Mouse (Mus musculus) hindbrain, embryonic 16.5 days (tissue): Measurements from ENCODE around the gene Usp13. TPM values are rescaled to one million over a fixed set of nuclear protein-coding genes. Genes with fewer than 3 reads are reported as not detected.

Experiments
- ATAC-seq: fragments of 200-750 bp; cut with Nextera tagmentation; 2 replicates; pipeline ENCODE4 v1.8.0; 2017; ENCODE audit warnings: moderate TSS enrichment, moderate library complexity
- H3K27ac ChIP-seq: fragments of 300-500 bp; sonication (generic); 2 replicates; pipeline ENCODE4 v1.5.1; 2014; ENCODE audit warnings: low read depth, mild to moderate bottlenecking, control low read depth, low read length, moderate library complexity
- H3K27me3 ChIP-seq: fragments of 300-500 bp; sonication (generic); replicated peaks from 2 replicates; pipeline ENCODE4 v1.6.1; 2014; ENCODE audit warnings: low read length; ENCODE audit not compliant: control insufficient read depth, insufficient read depth
- H3K36me3 ChIP-seq: fragments of 300-500 bp; sonication (generic); 2 replicates; pipeline ENCODE4 v1.6.1; 2014; ENCODE audit warnings: mild to moderate bottlenecking, low read length, moderate library complexity, mixed read lengths; ENCODE audit not compliant: control insufficient read depth, insufficient read depth
- H3K4me1 ChIP-seq: fragments of 300-500 bp; sonication (generic); 2 replicates; pipeline ENCODE4 v1.6.1; 2014; ENCODE audit warnings: low read depth, low read length; ENCODE audit not compliant: control insufficient read depth, insufficient read depth
- H3K4me2 ChIP-seq: fragments of 300-500 bp; sonication (generic); 2 replicates; pipeline ENCODE4 v1.6.1; 2014; ENCODE audit warnings: mild to moderate bottlenecking, low read length, control low read depth, moderate library complexity
- H3K4me3 ChIP-seq: fragments of 300-500 bp; sonication (generic); 2 replicates; pipeline ENCODE4 v1.5.1; 2014; ENCODE audit warnings: mild to moderate bottlenecking, low read length, control low read depth, moderate library complexity
- H3K9ac ChIP-seq: fragments of 300-500 bp; sonication (generic); 2 replicates; pipeline ENCODE4 v1.6.1; 2014; ENCODE audit warnings: low read depth, mild to moderate bottlenecking, control low read depth, low read length, moderate library complexity
- H3K9me3 ChIP-seq: fragments of 300-500 bp; sonication (generic); 2 replicates; pipeline ENCODE4 v1.6.1; 2014; ENCODE audit warnings: mild to moderate bottlenecking, low read length, moderate library complexity; ENCODE audit not compliant: control insufficient read depth
- WGBS: fragments of 180-500 bp; shearing (Covaris S2); extraction: QIAGEN DNeasy Blood & Tissue Kit; methylation state at CpG from one replicate; pipeline ENCODE4 v1.1.7; 2014; 5-methylcytosine and 5-hydroxymethylcytosine counted together
- polyA plus RNA-seq: library from polyadenylated mRNA; unstranded; fragments of >200 nt; fragmentation: Nextera tagmentation; extraction: Ambion mirVana; gene quantifications from 2 replicates; pipeline ENCODE4 v1.2.1, GENCODE M21; 2015

Gene Usp13
- polyA plus RNA-seq, 1 experiment from 2014 or later = 19.4 TPM

- no peak overlapping the region for H3K27ac ChIP-seq
- no peak overlapping the region for H3K9ac ChIP-seq
- H3K4me1 ChIP-seq = no peaks in the 10 kb centered on the region
- no peaks in the 10 kb centered on the region for H3K27me3 ChIP-seq
- H3K4me2 ChIP-seq = no peak overlapping the region
- no peaks in the 10 kb centered on the region for H3K9me3 ChIP-seq
- no peak overlapping the region for H3K4me3 ChIP-seq
- H3K36me3 ChIP-seq = no peaks in the 10 kb centered on the region
- WGBS = 87% methylated on average over 1 of the region's 1 CpGs
- no peak for ATAC-seq
Observed at GRCm38 (mm10) chr3:32970257-32970656, 152.9 kb downstream of the Usp13 start.

- Histone ChIP-seq H3K9me3 (no peaks in the 10 kb centered on the region), H3K4me1 (no peaks in the 10 kb centered on the region), H3K27ac (no peak overlapping the region), H3K4me3 (no peak overlapping the region), H3K27me3 (no peaks in the 10 kb centered on the region), H3K9ac (no peak overlapping the region), H3K36me3 (no peaks in the 10 kb centered on the region), H3K4me2 (no peak overlapping the region)
- 29% methylated on average over 6 of the region's 6 CpGs for WGBS
- ATAC-seq = no peak
Observed at GRCm38 (mm10) chr3:32979238-32979637, 161.9 kb downstream of the Usp13 start.

- Histone ChIP-seq H3K27me3 (no peaks in the 10 kb centered on the region), H3K36me3 (no peaks in the 10 kb centered on the region), H3K27ac (no peak overlapping the region), H3K9me3 (no peaks in the 10 kb centered on the region), H3K4me3 (no peak overlapping the region), H3K4me2 (no peak overlapping the region), H3K4me1 (no peaks in the 10 kb centered on the region), H3K9ac (no peak overlapping the region)
- ATAC-seq = no peak
- WGBS = 55% methylated on average over 4 of the region's 4 CpGs
Observed at GRCm38 (mm10) chr3:32979981-32980380, 162.6 kb downstream of the Usp13 start.

- Histone ChIP-seq H3K27ac (no peak overlapping the region), H3K9me3 (no peaks in the 10 kb centered on the region), H3K27me3 (no peaks in the 10 kb centered on the region), H3K4me1 (no peaks in the 10 kb centered on the region), H3K36me3 (no peaks in the 10 kb centered on the region), H3K9ac (no peak overlapping the region), H3K4me2 (no peak overlapping the region), H3K4me3 (no peak overlapping the region)
- 77% methylated on average over 3 of the region's 3 CpGs for WGBS
- ATAC-seq = no peak
Observed at GRCm38 (mm10) chr3:32985141-32985540, 167.8 kb downstream of the Usp13 start.

Other genes starting within 250 kb of the Usp13 start
- gene Gnb4, start 201.0 kb upstream of the Usp13 start, polyA plus RNA-seq = 114 and 118 TPM in 2 replicates
- 55.3 and 59.9 TPM in 2 replicates for gene Actl6a, start 111.2 kb upstream of the Usp13 start, polyA plus RNA-seq
- 326 and 353 TPM in 2 replicates for gene Ndufb5, start 80.6 kb upstream of the Usp13 start, polyA plus RNA-seq
- gene Mrpl47, start 79.9 kb upstream of the Usp13 start, polyA plus RNA-seq = 26.6 and 30.5 TPM in 2 replicates